Mouse (Mus musculus) frontal cortex, adult 2 months (tissue): Measurements from ENCODE around the gene Bri3. TPM values are rescaled to one million over a fixed set of nuclear protein-coding genes. Genes with fewer than 3 reads are reported as not detected.

Experiments
- DNase-seq, 2 experiments: peaks; one replicate each; pipeline ENCODE4 v3.0.0; 2022; ENCODE audit warnings: low spot score in 1 of 2; ENCODE audit errors: extremely low spot score in 1 of 2
- polyA plus RNA-seq: library from polyadenylated mRNA; depleted of rRNA; stranded (reverse); fragments of >200 nt; gene quantifications from 2 replicates; pipeline ENCODE4 v1.2.3, GENCODE M21; 2012; rRNA removed

The Bri3 gene
- polyA plus RNA-seq, 1 experiment: 89.6 TPM

GRCm38 (mm10) chr5:144491308-144491707 is 247.1 kb downstream of the Bri3 start:
- no peak for DNase-seq

Other genes with a start within 250 kb of the Bri3 start
- 35.8 and 41.2 TPM in 2 replicates for gene Ccz1, start 229.6 kb upstream of the Bri3 start, polyA plus RNA-seq
- gene Ocm, start 217.8 kb upstream of the Bri3 start, polyA plus RNA-seq: 1.1 and 1.8 TPM in 2 replicates
- gene Lmtk2, start 144.0 kb upstream of the Bri3 start, polyA plus RNA-seq: 57.8 and 60.6 TPM in 2 replicates
- 0.04 and 0.11 TPM in 2 replicates for gene Bhlha15, start 54.2 kb upstream of the Bri3 start, polyA plus RNA-seq
- gene Tecpr1, start 20.8 kb upstream of the Bri3 start, polyA plus RNA-seq: 69.5 and 71.7 TPM in 2 replicates
- gene Baiap2l1, start 113.7 kb downstream of the Bri3 start, polyA plus RNA-seq: 0.42 and 0.55 TPM in 2 replicates